In genomic region chr4:140723801-140724200, GRCm38 (mm10) we compare ENCODE assay signal across 9 mouse cellular contexts. TPM values are rescaled to one million over a fixed set of nuclear protein-coding genes. Genes with fewer than 3 reads are reported as not detected.
A peak's percentile ranks its signal among the peaks of the same experiment; 100 is the strongest.
DNase-seq lines count a peak whose midpoint lies in the region; ATAC-seq and TF ChIP-seq lines count a peak whose summit lies in the region.
"Had no signal": no experiment of that assay in that cellular context is flagged by ENCODE, and none has a peak within 500 bp of the region (broad histone marks: within the 10 kb centered on the region; RNA-seq: fewer than 3 reads in every experiment).

No protein-coding gene starts in this region.

- no peak overlapping the region for H3K4me3 ChIP-seq in hindbrain, postnatal 0 days (ENCODE audit: low read length)
- no peak overlapping the region for H3K4me3 ChIP-seq in lung, postnatal 0 days (ENCODE audit: low read depth, low read length)
- H3K4me3 ChIP-seq: heart, embryonic 15.5 days had no signal

- 0 out of 2 replicates have a peak, but pooled peaks have one; percentile 28 for ATAC-seq in hindbrain, postnatal 0 days
- no peak for ATAC-seq in lung, postnatal 0 days

- peak; percentile 80 for TF ChIP-seq CTCF in hindbrain, postnatal 0 days (IDR thresholded peaks at IDR 0.05; ENCODE audit: low read depth)
- TF ChIP-seq CTCF in lung, postnatal 0 days (IDR thresholded peaks at IDR 0.05) = peak; percentile 75

- peaks cover 26% of the 10 kb centered on the region for H3K36me3 ChIP-seq in hindbrain, postnatal 0 days (ENCODE audit: insufficient read depth, low read length)
- peaks cover 23% of the 10 kb centered on the region for H3K36me3 ChIP-seq in lung, postnatal 0 days (ENCODE audit: insufficient read depth, low read length)
- H3K36me3 ChIP-seq in splenic B cell, adult 2 months (ENCODE audit: control insufficient read depth, insufficient read depth, low read length, poor library complexity, severe bottlenecking) = peaks cover 19% of the 10 kb centered on the region

- TF ChIP-seq EP300 in lung, postnatal 0 days (IDR thresholded peaks at IDR 0.05) = no peak

- 49% methylated on average over 5 of the region's 5 CpGs for WGBS in hindbrain, postnatal 0 days
- 54% methylated on average over 5 of the region's 5 CpGs for WGBS in lung, postnatal 0 days

- intact Hi-C loops in left cerebral cortex, postnatal 36 days (cut with DNase I) = loop anchor here (2.0 to 5.0 kb wide), 2 partner anchors 21 to 178 kb away; no protein-coding TSS in a partner anchor
- intact Hi-C loops in gastrocnemius, postnatal 36 days (cut with DNase I) = no loop called here

- 0 out of 2 replicates have a peak overlapping the region, but pooled peaks have one; percentile 0 for H3K27ac ChIP-seq in hindbrain, postnatal 0 days
- H3K27ac ChIP-seq in lung, postnatal 0 days (ENCODE audit: low read length) = no peak overlapping the region
- H3K27ac ChIP-seq: heart, embryonic 15.5 days had no signal

- no peak overlapping the region for H3K4me2 ChIP-seq in hindbrain, postnatal 0 days (ENCODE audit: low read depth, low read length)
- no peak overlapping the region for H3K4me2 ChIP-seq in lung, postnatal 0 days (replicated peaks; ENCODE audit: low read depth, low read length)
- H3K4me2 ChIP-seq: heart, embryonic 15.5 days had no signal

- H3K27me3 ChIP-seq in hindbrain, postnatal 0 days (ENCODE audit: insufficient read depth, low read length) = no peaks in the 10 kb centered on the region
- H3K27me3 ChIP-seq in lung, postnatal 0 days (replicated peaks; ENCODE audit: insufficient read depth, low read length) = no peaks in the 10 kb centered on the region
- H3K27me3 ChIP-seq in splenic B cell, adult 2 months (ENCODE audit: control insufficient read depth, insufficient read depth, low read length, poor library complexity, severe bottlenecking) = no peaks in the 10 kb centered on the region
- H3K27me3 ChIP-seq: heart, embryonic 15.5 days had no signal

- peak; percentile 62 for DNase-seq in 416B (ENCODE audit: low read depth)
- DNase-seq in B cell, adult 2 months = peak; percentile 58 to 60
- peak; percentile 74 for DNase-seq in embryo, embryonic 10.5 days (ENCODE audit: low spot score)
- peak; percentile 72 for DNase-seq in hindbrain, postnatal 0 days (ENCODE audit: low spot score)
- DNase-seq in lung, postnatal 0 days (ENCODE audit: low spot score) = peak; percentile 62
- DNase-seq in splenic B cell, adult 2 months (ENCODE audit: low read depth, low spot score) = peak; percentile 67
- no peak for DNase-seq in left cerebral cortex, postnatal 36 days (ENCODE audit: low spot score in 2 of 2)
- DNase-seq in gastrocnemius, postnatal 36 days = no peak

- no peaks in the 10 kb centered on the region for H3K9me3 ChIP-seq in hindbrain, postnatal 0 days (ENCODE audit: low read length)
- no peaks in the 10 kb centered on the region for H3K9me3 ChIP-seq in lung, postnatal 0 days (ENCODE audit: low read length)
- H3K9me3 ChIP-seq: heart, embryonic 15.5 days had no signal

- no peaks in the 10 kb centered on the region for H3K4me1 ChIP-seq in hindbrain, postnatal 0 days (ENCODE audit: insufficient read depth, low read length)
- H3K4me1 ChIP-seq in lung, postnatal 0 days (ENCODE audit: insufficient read depth, low read depth, low read length) = no peaks in the 10 kb centered on the region

- no peak overlapping the region for H3K9ac ChIP-seq in hindbrain, postnatal 0 days (replicated peaks; ENCODE audit: low read length)
- H3K9ac ChIP-seq in lung, postnatal 0 days (replicated peaks; ENCODE audit: low read depth) = no peak overlapping the region
- H3K9ac ChIP-seq: heart, embryonic 15.5 days had no signal

RNA-seq across cellular contexts. Expression of gene Padi6, which starts 18.6 kb away (rescaled TPM):
- 0.18 and 0.58 TPM in 2 replicates for total RNA-seq in hindbrain, postnatal 0 days (2014; rRNA removed)
- 0.11 and 0.16 TPM in 2 replicates for polyA plus RNA-seq in hindbrain, postnatal 0 days (2015; fragmentation: Nextera tagmentation; extraction: Ambion mirVana)
- polyA plus RNA-seq in lung, postnatal 0 days (2015; fragmentation: Nextera tagmentation; extraction: Ambion mirVana) = 0.26 TPM in 1 of 2 replicates, not detected in the other
- total RNA-seq in left cerebral cortex, postnatal 36 days (2021) = 1 to 10 TPM in 1 of 2 experiments, under 1 TPM in 1; 0.34 to 1.2 TPM
- total RNA-seq in gastrocnemius, postnatal 36 days (2021) = not detected
- polyA plus RNA-seq: heart, embryonic 15.5 days had no signal

RNA-seq across cellular contexts. Expression of gene Rcc2, which starts 23.5 kb away (rescaled TPM):
- total RNA-seq in hindbrain, postnatal 0 days (2014; rRNA removed) = 58.3 and 60.3 TPM in 2 replicates
- polyA plus RNA-seq in hindbrain, postnatal 0 days (2015; fragmentation: Nextera tagmentation; extraction: Ambion mirVana) = 15.8 and 16.2 TPM in 2 replicates
- polyA plus RNA-seq in lung, postnatal 0 days (2015; fragmentation: Nextera tagmentation; extraction: Ambion mirVana) = 17.0 and 21.1 TPM in 2 replicates
- total RNA-seq in left cerebral cortex, postnatal 36 days (2021) = 10 to 100 TPM; 74.7 to 84.4 TPM
- total RNA-seq in gastrocnemius, postnatal 36 days (2021) = 1 to 10 TPM; 8.1 to 9.5 TPM

RNA-seq across cellular contexts. Expression of gene Padi4, which starts 50.2 kb away (rescaled TPM):
- total RNA-seq in hindbrain, postnatal 0 days (2014; rRNA removed) = not detected in 2 replicates
- polyA plus RNA-seq in hindbrain, postnatal 0 days (2015; fragmentation: Nextera tagmentation; extraction: Ambion mirVana) = not detected in 2 replicates
- 1.1 and 1.6 TPM in 2 replicates for polyA plus RNA-seq in lung, postnatal 0 days (2015; fragmentation: Nextera tagmentation; extraction: Ambion mirVana)
- total RNA-seq in left cerebral cortex, postnatal 36 days (2021) = not detected
- under 1 TPM in 1 of 2 experiments, not detected in 1; 0.15 TPM for total RNA-seq in gastrocnemius, postnatal 36 days (2021)

RNA-seq across cellular contexts. Expression of gene Arhgef10l, which starts 58.0 kb away (rescaled TPM):
- 79.2 and 79.4 TPM in 2 replicates for total RNA-seq in hindbrain, postnatal 0 days (2014; rRNA removed)
- 22.5 and 22.6 TPM in 2 replicates for polyA plus RNA-seq in hindbrain, postnatal 0 days (2015; fragmentation: Nextera tagmentation; extraction: Ambion mirVana)
- 9.3 and 9.5 TPM in 2 replicates for polyA plus RNA-seq in lung, postnatal 0 days (2015; fragmentation: Nextera tagmentation; extraction: Ambion mirVana)
- 10 to 100 TPM; 61.0 to 63.4 TPM for total RNA-seq in left cerebral cortex, postnatal 36 days (2021)
- total RNA-seq in gastrocnemius, postnatal 36 days (2021) = 10 to 100 TPM; 39.0 to 49.9 TPM

Comparison
In these comparisons a context has a peak if more than half of its experiments do, and no peak if none do; other contexts are left out.
1. DNase-seq: peak in 416B (single experiment), B cell, adult 2 months (2 of 2), embryo, embryonic 10.5 days (single experiment), hindbrain, postnatal 0 days (single experiment), lung, postnatal 0 days (single experiment) and splenic B cell, adult 2 months (single experiment); none in left cerebral cortex, postnatal 36 days (0 of 2) and gastrocnemius, postnatal 36 days (0 of 2).